Mouse (Mus musculus) adrenal gland (tissue): ENCODE data around the gene Defb26.

Experiments
- intact Hi-C: fragments of 180-260 bp; cut with DNase I; formaldehyde crosslinking; loops from one replicate; pipeline ENCODE4 v1.15.1; 2025
- long read RNA-seq, 2 experiments: library from polyadenylated mRNA; unstranded; transcript quantifications; one replicate each; pipeline ENCODE4 v2.0.0; 2020; ENCODE audit warnings: borderline replicate concordance in 1 of 2; ENCODE audit not compliant: insufficient replicate concordance in 1 of 2

Gene Defb26
- long read RNA-seq, experiment 1: 0 reads
- long read RNA-seq, experiment 2: 0 reads

DNA sequence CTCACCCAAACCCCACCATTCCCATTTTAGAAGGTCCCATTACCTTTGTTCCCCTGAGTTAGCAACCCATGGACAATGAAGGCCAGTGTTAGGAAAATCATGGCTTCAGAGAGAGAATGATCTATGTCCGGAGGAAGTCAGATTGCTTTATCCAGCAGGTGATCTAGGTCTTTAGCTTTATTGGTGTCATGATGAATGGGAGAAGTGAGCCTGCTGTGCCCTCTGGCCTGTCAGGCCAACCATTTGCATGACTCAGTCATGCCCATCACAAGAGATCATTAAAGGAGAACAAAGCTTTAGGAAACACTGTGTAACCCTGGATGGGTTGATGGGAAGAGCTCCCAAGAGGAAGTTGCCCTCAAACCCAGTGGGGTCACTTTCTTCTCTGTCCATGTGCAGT is at the start of gene Defb26:
Gene Defb26 (minus strand): TSS at position 101 of the 400 bp plus-strand sequence.
- intact Hi-C loops: no loop called here

DNA sequence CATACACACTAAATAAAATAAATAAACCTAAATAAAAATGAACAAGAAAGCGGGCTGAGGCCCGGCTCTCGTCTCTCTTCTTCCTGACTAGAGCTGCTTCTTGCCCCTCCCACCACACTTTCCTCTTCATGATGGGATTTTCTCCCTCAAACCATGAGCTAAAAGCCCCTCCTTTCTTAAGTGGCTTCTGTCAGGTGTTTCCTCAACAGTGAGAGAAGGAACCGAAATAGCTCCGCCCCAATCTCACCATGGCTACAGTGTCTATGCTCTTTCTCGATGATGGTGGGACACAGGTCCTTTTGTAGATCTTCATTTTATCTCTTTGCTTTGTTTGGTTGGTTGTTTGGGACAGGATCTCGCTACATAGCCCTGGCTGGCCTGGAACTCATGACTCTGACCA is 45.2 kb upstream of the Defb26 start:
- intact Hi-C loops: loop anchor here (10.0 kb wide), 1 partner anchor 108 kb away; the partner anchor contains the start of gene H13

DNA sequence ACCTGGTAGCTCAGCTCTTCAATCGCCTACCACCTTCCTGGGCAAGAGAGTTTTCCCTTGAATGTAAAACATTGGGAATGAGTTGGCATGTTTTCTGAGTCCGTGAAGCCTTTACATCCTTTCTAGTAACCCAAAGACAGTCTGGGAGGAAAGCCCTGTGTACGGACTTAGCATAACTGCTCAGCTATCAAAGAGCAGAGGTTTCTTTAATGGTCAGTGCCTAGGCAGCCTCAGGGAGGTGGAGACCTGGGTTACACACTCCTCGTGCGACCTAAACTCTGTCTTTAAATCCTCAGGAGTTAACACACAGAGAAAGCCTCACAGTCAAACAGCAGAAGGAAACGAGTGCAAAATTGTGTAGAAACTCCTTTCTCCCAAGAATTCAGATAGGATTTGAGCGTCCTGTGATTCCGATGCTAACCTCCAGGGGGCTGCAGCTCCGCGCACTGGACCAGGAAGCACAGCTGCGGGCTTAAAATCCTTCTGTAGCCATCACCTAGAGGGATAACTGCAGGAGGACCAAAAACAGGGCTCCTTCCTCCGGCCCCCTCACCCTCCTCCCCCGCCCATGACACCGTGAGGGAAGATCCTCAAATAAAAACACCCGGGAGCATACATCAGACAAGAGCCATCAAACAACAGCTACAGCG is 42.4 kb upstream of the Defb26 start:
- intact Hi-C loops: loop anchor here (5.0 to 10.0 kb wide), 2 partner anchors 33 to 111 kb away; partner anchors contain the start of gene H13

DNA sequence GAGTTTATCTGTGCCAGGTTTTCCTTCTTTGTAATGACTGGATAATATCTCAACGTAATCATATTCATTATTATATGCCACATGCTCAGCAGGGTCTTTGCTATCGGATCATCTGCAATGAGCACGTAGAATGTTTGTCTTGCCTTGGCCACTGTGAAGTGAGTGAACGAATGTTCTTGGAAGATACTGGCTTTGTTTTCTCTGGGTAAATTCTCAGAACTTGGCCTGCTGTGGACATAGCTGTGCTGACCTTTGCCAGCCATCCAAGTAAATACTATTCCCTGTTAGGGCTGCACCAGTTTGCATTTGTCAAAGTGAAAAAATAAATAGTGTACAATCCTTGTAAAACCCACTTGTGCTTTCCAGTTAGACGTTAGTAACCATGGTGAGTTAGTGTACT is 36.6 kb upstream of the Defb26 start:
- intact Hi-C loops: loop anchor here (10.0 kb wide), 1 partner anchor 153 kb away; the partner anchor contains the start of gene Sox12

DNA sequence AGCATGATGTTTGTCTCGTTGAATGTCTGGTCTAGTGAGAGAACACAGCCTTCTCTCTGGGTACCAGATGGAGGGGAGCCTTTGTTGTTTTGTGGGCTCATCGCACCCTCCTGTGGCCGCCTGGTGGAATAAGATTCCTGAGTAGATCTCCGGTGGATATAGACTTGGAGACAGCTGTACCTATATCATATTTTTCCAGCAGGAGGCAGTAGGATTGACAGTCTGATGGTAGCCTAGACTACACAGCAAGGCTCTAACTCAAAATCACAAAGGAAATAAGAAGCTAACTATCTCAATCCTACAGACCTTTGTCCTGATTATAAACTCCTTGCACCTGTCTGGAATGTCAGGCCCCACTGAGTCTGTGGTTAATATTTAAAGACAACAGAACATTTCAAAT is 33.2 kb upstream of the Defb26 start:
- intact Hi-C loops: loop anchor here (5.0 to 10.0 kb wide), 3 partner anchors 72 to 150 kb away; partner anchors contain the start of gene Sox12

DNA sequence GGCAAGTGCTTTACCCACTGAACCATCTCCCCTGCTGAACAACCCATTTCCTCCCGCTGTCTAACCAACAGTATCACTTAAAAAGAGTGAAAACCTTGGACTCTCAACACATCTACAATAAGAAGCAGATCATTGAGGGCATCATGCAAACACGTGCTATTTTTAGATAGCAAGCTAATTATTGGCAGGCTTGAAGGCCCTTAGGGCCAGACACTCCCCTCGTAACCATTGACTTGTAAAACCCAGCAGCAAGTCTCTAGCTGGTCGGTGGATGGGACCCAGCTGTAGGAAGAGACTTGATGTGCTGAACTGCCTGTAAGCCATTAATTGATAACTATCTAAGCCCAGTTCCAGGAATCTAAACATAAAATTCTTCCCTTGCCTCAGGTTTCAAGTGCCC is 32.0 kb upstream of the Defb26 start:
- intact Hi-C loops: loop anchor here (5.0 to 10.0 kb wide), 3 partner anchors 71 to 149 kb away; partner anchors contain the start of gene Sox12

DNA sequence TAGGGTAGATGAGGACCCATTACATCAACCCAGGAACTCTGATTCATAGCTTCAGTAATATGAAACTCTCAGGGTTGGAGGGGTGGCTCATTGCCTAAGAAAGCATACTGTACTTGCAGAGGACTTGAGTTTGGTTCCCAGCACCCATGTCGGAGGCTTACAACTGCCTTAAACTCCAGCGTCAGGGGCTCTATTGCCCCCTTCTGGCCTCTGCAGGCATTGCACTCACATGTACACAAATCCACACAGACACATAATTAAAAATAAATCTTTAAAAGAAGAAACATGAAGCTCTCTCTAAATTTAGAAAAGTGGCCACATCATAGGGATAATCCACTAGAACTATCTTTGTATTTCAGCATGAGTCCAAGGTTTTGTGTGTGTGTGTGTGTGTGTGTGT is 31.4 kb upstream of the Defb26 start:
- intact Hi-C loops: loop anchor here (5.0 to 10.0 kb wide), 3 partner anchors 71 to 148 kb away; partner anchors contain the start of gene Sox12

DNA sequence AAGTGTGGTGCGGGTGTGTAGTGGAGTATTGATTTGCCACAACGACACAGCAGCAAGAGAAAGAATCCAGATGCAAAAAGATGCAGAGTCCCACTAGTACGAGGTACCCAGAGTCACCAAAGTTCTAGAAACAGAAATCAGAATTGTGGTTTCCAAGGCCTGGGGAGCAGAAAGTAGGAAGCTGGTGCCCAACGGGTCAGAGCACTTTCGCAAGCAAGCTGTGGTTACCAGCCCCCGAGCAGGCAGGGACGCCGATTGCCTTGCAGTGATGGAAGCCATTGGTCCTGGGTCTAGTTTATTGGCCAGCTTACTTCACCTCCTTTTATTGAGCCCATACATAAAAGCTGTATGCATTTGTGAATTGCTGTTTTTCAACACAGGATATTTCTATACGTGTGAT is 30.5 kb upstream of the Defb26 start:
- intact Hi-C loops: loop anchor here (5.0 to 10.0 kb wide), 3 partner anchors 70 to 147 kb away; partner anchors contain the start of gene Sox12

DNA sequence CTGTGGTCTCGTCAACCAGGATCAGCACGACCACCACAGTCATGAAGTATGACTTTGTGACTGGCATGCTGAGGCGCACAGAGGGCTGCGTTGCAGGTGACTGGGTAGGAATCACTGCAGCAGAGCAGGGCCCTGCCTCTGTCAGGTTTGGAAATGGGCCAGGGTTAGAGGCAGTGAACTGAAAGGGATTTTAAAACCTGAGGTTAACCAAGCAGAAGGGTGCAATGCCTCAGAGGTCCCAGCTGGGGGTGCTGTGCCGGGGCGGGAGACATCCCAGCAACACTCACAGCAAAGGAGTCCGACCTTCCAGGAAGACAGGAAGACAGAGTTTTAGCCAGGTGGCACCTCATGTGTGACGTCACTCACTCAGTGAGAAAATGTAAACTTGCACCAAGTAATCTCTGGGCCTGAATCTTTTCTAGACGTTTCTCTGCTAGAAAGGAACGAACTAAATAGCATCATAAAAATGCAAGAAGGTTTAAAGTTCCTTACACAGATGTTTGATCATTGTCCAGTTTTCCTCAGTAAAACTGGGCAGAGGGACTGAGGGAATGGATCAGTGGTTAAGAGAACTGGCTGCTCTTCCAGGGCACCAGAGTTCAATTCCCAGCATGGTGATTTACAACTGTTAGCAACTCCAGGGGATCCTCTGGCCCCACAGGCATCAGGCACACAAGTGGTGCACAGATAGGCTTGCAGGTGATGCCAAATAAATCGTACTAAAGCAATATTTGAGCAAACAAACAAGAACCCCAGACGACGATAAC is 28.6 kb upstream of the Defb26 start, which contains the start of gene Defb29:
Gene Defb29 (minus strand): TSS at position 155 of the 767 bp plus-strand sequence.
- intact Hi-C loops: loop anchor here (5.0 to 10.0 kb wide), 3 partner anchors 68 to 145 kb away; partner anchors contain the start of gene Sox12

DNA sequence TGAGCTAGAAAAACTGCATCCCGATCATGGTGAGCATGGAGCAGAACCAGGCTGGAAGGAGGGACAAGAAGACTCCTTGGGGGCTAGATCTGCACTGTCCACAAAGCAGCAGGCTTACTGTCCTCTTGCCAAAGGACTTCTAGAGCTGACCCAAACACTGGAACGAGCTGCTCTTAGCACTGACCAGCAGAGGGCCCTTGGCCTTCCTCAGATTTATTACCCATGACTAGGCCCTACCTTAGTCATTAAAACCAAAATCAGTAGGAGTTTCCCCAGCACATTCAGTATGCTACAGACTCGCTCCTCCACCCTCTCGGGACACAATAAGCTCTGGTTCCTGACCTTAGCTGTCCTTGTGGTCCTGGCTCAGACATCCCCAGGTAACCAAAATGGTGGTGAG is 6.5 kb upstream of the Defb26 start, which contains the start of gene Defb28:
Gene Defb28 (plus strand): TSS at position 275 of the 400 bp plus-strand sequence.
- intact Hi-C loops: no loop called here

DNA sequence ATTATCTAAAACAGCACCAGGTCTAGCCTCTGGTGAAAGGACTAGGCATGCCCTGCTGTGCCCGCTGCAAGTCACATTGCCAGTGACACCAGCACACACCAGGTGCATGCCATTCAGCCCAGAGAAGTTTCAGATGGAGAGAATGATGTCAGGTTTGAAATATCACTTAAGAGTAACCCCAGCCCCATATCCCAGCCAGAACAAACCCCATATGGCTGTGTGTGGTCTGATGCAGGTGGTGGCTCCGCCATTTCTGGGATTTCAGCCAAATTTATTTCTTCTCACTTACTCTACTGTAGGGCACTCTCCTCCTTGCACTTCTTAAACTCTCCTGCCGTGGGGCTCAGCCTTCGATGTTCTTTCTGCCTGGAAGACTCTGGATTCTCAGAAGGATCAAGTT is 4.6 kb upstream of the Defb26 start:
- intact Hi-C loops: no loop called here

DNA sequence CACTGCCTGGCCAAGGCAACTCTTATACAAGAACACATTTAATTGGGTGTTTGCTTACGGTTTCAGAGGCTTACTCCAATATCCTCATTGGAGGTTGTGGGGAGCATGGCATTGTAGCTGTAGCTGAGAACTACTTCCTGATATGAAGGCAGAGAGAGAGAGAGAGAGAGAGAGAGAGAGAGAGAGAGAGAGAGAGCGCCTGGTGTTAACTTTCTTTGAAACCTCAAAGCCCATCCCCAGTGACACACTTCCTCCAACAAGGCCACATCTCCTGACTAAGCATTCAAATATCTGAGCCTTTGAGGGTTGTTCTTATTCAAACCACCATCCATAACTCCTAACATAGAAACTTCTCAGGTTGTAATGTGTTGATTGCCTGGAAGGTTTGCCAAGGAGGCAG is 7.5 kb downstream of the Defb26 start:
- intact Hi-C loops: no loop called here

DNA sequence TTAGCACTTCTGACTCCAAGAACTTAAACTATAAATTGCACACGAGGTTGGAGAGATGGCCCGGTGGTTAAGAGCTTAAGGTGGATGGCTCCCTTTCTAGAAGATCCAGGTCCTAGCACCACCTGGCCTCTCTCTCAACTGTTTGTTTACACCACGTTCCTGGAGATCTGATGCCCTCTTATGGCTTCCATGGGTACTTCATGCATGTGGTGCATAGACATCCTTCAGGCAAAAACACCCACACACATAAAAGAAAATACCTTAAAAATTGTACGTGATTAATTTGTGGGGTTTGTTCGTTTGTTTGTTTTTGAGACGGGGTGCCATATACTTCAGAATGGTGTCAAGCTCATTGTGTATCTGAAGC is 10.6 kb downstream of the Defb26 start:
- intact Hi-C loops: no loop called here

DNA sequence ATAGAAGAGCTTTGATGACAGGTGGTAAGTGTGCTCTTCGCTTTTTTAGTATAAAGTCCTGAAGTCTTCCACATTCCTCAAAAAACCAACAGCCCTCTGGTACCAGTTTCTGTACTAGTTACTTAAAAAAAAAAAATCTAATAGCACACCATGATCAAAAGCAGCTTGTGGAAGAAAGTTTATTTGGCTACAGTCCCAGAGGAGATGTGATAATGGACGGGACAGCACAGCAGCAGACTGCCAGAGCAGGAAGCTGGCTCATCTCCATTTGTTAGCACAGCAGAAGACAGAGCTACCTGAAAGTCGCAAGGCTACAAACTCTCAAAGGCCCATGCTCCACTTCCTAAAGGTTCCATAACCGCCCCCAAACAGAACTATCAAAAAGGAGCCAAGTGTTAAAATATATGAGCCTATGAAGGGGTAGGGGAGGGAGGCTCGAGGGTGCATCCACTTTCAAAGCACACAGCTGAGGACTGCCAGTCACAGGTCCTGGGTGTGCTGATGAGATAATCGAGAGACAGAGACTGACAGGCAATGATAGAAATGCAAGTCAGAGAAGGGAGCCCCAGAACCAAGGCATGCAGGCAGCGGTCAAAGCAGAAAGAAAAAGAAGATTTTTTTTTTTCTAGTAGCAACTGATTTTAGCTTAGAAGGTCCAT is 11.2 kb downstream of the Defb26 start:
- intact Hi-C loops: no loop called here

DNA sequence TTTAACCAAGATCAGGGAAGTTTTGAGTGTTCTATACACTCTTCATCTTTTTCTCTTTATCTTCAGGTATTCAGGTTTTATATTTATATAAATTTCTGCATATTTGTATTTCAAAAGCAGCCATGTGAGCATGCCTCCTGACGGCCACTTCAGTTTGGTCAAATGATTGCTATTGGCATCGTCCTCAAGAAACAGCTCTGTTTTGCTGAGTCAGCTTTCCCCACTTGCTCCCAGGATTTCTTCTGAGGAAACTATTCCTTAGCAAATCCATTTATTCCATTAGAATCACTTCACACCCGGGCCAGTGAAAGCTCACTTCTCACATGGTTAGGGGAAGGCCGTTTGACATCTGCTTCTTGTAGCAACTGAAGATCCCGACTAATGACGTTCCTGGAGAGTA is 13.5 kb downstream of the Defb26 start:
- intact Hi-C loops: no loop called here

DNA sequence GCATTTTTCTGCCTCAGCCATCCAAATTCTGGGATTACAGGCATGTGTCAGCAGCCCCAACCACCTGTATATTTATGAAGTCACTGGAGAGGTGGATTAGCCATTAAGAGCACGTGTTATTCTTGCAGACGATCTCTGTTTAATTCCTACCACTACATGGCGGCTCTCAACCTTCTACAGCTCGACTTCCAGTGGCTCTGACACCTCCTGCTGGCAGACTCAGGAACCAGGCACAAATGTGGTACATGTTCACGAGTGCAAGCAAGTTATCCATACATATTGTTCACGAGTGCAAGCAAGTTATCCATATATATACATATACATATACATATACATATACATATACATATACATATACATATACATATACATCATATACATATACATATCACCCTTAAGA is 18.3 kb downstream of the Defb26 start:
- intact Hi-C loops: no loop called here

DNA sequence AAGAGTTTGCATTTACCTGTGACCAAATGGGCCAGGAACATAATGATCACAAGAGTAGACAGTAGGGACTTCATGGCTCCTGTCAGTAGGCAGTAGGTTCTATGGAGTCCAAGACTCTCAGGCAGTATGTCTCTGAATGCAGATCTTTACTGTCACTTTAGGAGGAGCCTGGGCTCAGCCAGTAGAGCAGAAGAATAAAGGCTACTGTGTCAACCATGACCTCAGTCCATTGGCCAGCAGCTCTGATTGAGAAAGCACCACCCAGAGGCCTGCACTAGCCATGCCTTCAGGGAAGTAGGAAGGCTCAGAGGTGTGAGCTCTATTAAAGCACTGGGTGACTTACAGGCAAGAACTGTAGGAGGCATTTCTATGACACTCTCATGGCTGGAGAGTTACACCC is 21.5 kb downstream of the Defb26 start, which contains the start of gene Defb22:
Gene Defb22 (minus strand): TSS at position 101 of the 400 bp plus-strand sequence.
- intact Hi-C loops: no loop called here

DNA sequence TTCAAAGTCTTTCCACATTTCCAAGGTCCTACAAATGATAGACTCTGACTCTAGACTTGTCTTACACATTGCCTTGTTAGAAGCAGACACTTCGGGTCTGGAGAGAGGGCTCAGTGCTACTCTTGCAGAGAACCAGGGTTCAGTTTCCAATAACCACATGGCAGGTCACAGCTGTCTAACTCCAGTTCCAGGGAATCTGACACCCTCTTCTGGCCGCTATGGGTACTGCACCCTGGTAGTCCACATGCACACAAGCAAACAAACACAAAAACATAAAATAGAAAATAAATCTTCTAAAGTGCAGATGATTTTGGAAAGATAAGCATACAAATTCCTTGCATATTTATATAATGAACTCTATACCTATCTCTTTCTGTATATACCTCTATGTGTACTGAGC is 24.5 kb downstream of the Defb26 start:
- intact Hi-C loops: no loop called here

DNA sequence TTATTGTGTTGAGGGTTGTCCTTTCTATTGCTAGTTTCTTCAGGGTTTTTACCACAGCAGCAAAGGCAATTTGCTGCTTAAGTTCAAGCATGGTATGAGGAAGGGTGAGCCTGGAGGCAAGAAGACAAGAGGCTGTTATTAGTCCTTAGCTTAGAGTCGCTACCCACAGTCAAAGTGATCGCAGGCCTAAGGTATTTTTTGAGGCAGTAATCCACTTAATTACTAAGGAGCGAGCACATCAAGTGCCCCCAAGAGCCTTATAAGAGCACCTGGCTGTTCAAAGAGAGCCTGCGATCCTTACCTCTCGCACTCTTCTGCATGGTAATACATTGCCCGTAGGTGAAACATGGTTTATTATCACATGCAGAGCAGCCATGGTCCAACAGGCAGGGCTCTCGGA is 29.8 kb downstream of the Defb26 start:
- intact Hi-C loops: no loop called here

DNA sequence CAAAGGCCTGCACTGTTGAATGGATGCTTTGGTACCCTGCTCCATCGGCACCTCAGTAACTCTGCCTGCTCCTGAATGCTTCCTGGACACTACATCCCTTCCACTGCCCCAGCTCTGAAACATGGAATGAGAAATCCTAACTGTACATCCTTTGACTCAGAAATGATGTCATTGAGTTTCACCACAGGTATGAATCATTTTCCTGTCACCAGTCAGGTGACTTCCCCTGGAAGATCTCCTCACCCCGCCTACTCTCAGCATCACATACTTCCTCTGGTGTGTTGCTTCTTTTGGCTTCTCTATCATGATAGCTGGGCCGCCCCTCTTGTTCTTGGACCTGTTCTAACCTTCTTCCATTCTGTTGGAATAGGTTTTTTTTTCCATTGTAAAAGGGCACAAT is 30.6 kb downstream of the Defb26 start:
- intact Hi-C loops: no loop called here

DNA sequence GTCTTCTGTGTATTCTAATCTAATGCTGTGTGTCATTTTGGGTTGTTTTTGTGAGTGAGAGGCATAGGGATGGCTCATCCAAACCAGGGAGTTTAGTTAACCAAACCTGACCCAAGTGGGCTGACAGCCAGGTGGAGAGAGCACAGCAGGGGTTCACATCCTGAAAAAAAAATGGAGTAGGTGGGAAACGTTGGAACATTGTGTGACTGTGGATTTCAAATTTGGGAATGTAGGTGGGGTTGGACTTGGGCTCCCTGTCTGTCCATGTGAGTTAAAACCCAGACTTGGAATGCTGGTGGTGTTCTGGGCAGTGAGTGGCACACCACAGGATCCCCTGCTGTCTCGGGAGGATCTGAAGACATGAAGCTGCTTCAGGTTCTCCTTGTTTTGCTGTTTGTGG is 34.7 kb downstream of the Defb26 start, which contains the start of gene Defb20:
Gene Defb20 (plus strand): TSS at position 301 of the 400 bp plus-strand sequence.
- intact Hi-C loops: no loop called here
